Mouse (Mus musculus): ENCODE results near the gene Ren1. TPM values are rescaled to one million over a fixed set of nuclear protein-coding genes. Genes with fewer than 3 reads are reported as not detected.

The Ren1 gene
- total and polyA plus RNA-seq, 3 experiments: not detected

DNA sequence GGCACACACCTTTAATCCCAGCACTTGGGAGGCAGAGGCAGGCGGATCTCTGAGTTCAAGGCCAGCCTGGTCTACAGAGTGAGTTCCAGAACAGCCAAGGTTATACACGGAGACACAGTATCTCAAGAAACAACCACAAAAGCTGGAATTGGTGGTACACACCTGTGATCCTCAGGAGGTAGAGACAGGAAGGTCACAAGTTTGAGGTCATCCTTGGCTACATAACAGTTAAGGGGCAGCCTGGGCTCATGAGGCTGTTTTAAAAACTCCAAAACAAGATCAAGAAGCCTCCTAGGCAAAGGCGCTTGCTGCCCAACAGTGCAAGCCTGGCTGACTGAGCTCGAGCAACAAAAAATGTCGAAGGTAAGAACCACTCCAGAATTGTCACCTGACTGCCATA, 46.4 kb downstream of the Ren1 start:
- Histone ChIP-seq H3K27me3 (ENCODE audit: insufficient read depth, low read length) (peaks cover 14% of the 10 kb centered on the region), H3K36me3 (replicated peaks) (no peaks in the 10 kb centered on the region), H3K4me1 (ENCODE audit: insufficient read depth, low read depth, low read length) (0 out of 2 replicates have a peak, but pooled peaks cover 4% of the 10 kb centered on the region), H3K9me3 (replicated peaks) (no peaks in the 10 kb centered on the region), H3K4me3 (ENCODE audit: low read depth, low read length) (no peak overlapping the region)
- no peak for TF ChIP-seq POLR2AphosphoS5 (IDR thresholded peaks at IDR 0.05; ENCODE audit: insufficient replicate concordance, low read depth, low read length)
- TF ChIP-seq CTCF (IDR thresholded peaks at IDR 0.05; ENCODE audit: low read depth, low read length): no peak
- no peak for TF ChIP-seq GATA2 (IDR thresholded peaks at IDR 0.05; ENCODE audit: borderline replicate concordance, low read depth, low read length)
- TF ChIP-seq TAL1 (conservative IDR thresholded peaks at IDR 0.05; ENCODE audit: low read depth, low read length): no peak
- no peak for TF ChIP-seq GATA1 (IDR thresholded peaks at IDR 0.05; ENCODE audit: borderline replicate concordance, low read length)
- no peak for DNase-seq (ENCODE audit: low spot score)
- ATAC-seq (ENCODE audit: extremely low read depth, insufficient number of reproducible peaks, low FRiP score, poor library complexity, severe bottlenecking): no peak

GRCm38 (mm10) chr1:133397094-133397482, 46.8 kb downstream of the Ren1 start:
- H3K9me3 ChIP-seq (replicated peaks): no peaks in the 10 kb centered on the region

DNA sequence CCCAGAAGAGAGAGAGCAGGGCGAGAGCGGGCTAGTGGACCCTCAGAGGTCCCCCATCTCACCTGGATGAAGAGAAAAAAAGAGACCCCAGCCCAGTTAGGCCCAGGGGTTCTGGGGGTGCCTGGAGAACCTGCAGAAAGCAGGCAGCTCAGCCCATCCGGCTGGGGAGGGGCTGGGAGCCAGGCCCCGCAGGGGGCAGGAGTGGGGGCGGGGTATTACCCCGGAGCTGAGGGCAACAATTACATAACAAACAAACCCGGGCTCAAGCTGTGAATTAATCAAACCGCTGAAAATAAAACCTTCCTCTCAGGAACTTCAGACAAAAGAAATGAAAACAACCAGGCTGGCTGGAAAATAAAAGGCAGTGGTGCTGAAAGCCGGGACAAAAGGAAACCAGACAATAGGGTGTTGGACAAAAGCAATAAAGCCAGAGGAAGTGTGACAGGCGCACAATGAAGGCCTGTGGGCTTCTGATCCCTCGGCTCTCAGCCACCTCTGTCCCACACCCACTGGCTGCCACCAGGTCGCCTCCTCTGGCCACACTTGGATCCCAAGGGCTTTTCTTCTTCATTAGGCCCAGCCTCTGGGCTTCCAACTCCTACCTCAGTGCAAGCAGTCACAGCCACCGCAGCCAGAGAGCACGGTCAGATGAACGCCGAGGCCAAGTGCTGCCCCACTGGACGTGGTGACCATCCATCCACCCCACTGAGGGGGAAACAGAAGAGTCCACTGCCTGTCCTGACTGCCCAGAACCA, 47.4 kb downstream of the Ren1 start:
- peaks cover 14% of the 10 kb centered on the region for H3K27me3 ChIP-seq (ENCODE audit: insufficient read depth, low read length)
- no peaks in the 10 kb centered on the region for H3K9me3 ChIP-seq (replicated peaks)
- no peaks in the 10 kb centered on the region for H3K36me3 ChIP-seq (replicated peaks)
- no peak overlapping the region for H3K4me3 ChIP-seq (ENCODE audit: low read depth, low read length)
- H3K4me1 ChIP-seq (ENCODE audit: insufficient read depth, low read depth, low read length): 0 out of 2 replicates have a peak, but pooled peaks cover 4% of the 10 kb centered on the region
- no peak for DNase-seq (ENCODE audit: low spot score)
- ATAC-seq (ENCODE audit: extremely low read depth, insufficient number of reproducible peaks, low FRiP score, poor library complexity, severe bottlenecking): no peak
- TF ChIP-seq POLR2AphosphoS5 (IDR thresholded peaks at IDR 0.05; ENCODE audit: insufficient replicate concordance, low read depth, low read length) (no peak), CTCF (IDR thresholded peaks at IDR 0.05; ENCODE audit: low read depth, low read length) (no peak), TAL1 (conservative IDR thresholded peaks at IDR 0.05; ENCODE audit: low read depth, low read length) (no peak), GATA2 (IDR thresholded peaks at IDR 0.05; ENCODE audit: borderline replicate concordance, low read depth, low read length) (no peak), GATA1 (IDR thresholded peaks at IDR 0.05; ENCODE audit: borderline replicate concordance, low read length) (no peak)

More at GRCm38 (mm10) chr1:133397094-133397482, 46.8 kb downstream of the Ren1 start:
- DNase-seq (ENCODE audit: low spot score) (no peak), ATAC-seq (ENCODE audit: extremely low read depth, insufficient number of reproducible peaks, low FRiP score, poor library complexity, severe bottlenecking) (no peak)
- H3K27me3 ChIP-seq (ENCODE audit: insufficient read depth, low read length): peaks cover 14% of the 10 kb centered on the region
- H3K4me1 ChIP-seq (ENCODE audit: insufficient read depth, low read depth, low read length): 0 out of 2 replicates have a peak, but pooled peaks cover 4% of the 10 kb centered on the region
- no peak overlapping the region for H3K4me3 ChIP-seq (ENCODE audit: low read depth, low read length)
- TF ChIP-seq TAL1 (conservative IDR thresholded peaks at IDR 0.05; ENCODE audit: low read depth, low read length) (no peak), GATA1 (IDR thresholded peaks at IDR 0.05; ENCODE audit: borderline replicate concordance, low read length) (no peak), GATA2 (IDR thresholded peaks at IDR 0.05; ENCODE audit: borderline replicate concordance, low read depth, low read length) (no peak), CTCF (IDR thresholded peaks at IDR 0.05; ENCODE audit: low read depth, low read length) (no peak), POLR2AphosphoS5 (IDR thresholded peaks at IDR 0.05; ENCODE audit: insufficient replicate concordance, low read depth, low read length) (no peak)
- H3K36me3 ChIP-seq (replicated peaks): no peaks in the 10 kb centered on the region

DNA sequence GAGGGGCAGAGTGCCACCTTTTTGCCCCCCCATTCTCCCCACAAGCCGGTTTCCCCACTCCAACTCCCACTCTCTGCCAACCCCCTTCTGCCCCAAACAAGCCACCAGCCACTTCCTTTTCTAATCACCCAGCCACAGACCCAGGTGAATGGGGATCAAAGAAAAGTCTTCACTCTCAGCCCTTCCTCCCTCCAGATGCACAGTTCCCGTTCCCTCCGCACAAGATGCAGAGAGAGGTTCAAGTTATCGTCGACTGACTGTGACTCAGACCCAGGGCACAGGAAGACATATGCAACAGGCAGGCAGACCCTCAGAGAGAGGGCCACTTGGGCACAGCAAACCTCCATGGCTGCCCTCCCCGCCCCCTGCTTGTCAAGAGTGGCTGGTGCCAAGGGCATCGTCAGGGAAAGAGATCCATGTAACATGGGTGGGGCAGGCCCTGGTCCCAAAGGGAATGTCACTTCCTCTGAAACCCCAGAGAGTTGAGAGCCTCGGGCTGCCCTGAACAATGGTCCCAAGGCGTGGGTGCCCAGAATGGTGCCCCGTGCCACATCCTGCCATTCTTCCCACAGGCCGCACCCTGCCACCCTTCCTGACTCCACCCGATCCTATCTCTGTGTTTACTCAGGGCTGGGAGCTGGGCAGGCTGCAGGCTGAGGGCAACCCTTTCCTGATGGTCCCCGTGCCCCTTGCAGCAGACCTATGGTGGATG, 49.9 kb downstream of the Ren1 start:
- Histone ChIP-seq H3K9me3 (replicated peaks) (no peaks in the 10 kb centered on the region), H3K4me1 (ENCODE audit: insufficient read depth, low read depth, low read length) (0 out of 2 replicates have a peak, but pooled peaks cover 4% of the 10 kb centered on the region), H3K27me3 (ENCODE audit: insufficient read depth, low read length) (peaks cover 15% of the 10 kb centered on the region), H3K4me3 (ENCODE audit: low read depth, low read length) (no peak overlapping the region), H3K36me3 (replicated peaks) (no peaks in the 10 kb centered on the region)
- TF ChIP-seq POLR2AphosphoS5 (IDR thresholded peaks at IDR 0.05; ENCODE audit: insufficient replicate concordance, low read depth, low read length) (no peak), TAL1 (conservative IDR thresholded peaks at IDR 0.05; ENCODE audit: low read depth, low read length) (no peak), CTCF (IDR thresholded peaks at IDR 0.05; ENCODE audit: low read depth, low read length) (no peak), GATA1 (IDR thresholded peaks at IDR 0.05; ENCODE audit: borderline replicate concordance, low read length) (no peak), GATA2 (IDR thresholded peaks at IDR 0.05; ENCODE audit: borderline replicate concordance, low read depth, low read length) (no peak)
- ATAC-seq (ENCODE audit: extremely low read depth, insufficient number of reproducible peaks, low FRiP score, poor library complexity, severe bottlenecking) (no peak), DNase-seq (ENCODE audit: low spot score) (no peak)

DNA sequence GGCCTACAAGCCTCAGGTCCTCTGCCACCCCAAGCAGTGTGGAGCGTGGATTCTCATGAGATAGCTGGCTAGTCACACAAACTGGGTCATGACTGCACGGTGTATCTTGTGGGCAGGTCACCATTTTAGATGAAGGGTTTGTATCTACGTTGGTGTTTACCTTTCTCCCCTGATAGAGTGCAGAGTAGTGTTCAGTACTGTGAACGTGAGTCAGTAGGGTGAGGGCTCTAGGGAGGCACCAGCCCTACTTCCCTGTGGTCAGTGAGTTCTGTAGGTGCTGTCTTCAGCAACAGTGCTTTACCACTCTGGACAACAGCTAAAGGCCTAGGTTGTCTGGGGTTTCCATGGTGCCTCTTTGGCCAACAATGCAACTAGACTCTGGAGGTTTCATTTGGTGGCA, 53.7 kb downstream of the Ren1 start:
- H3K4me3 ChIP-seq (ENCODE audit: low read depth, low read length): no peak overlapping the region
- H3K27me3 ChIP-seq (ENCODE audit: insufficient read depth, low read length): peaks cover 4% of the 10 kb centered on the region; the same call in 1 of the 2 replicates
- no peaks in the 10 kb centered on the region for H3K36me3 ChIP-seq (replicated peaks)
- DNase-seq (ENCODE audit: low spot score) (no peak), ATAC-seq (ENCODE audit: extremely low read depth, insufficient number of reproducible peaks, low FRiP score, poor library complexity, severe bottlenecking) (no peak)
- H3K9me3 ChIP-seq (replicated peaks): no peaks in the 10 kb centered on the region
- H3K4me1 ChIP-seq (ENCODE audit: insufficient read depth, low read depth, low read length): no peaks in the 10 kb centered on the region
- TF ChIP-seq CTCF (IDR thresholded peaks at IDR 0.05; ENCODE audit: low read depth, low read length): no peak
- no peak for TF ChIP-seq GATA1 (IDR thresholded peaks at IDR 0.05; ENCODE audit: borderline replicate concordance, low read length)
- no peak for TF ChIP-seq POLR2AphosphoS5 (IDR thresholded peaks at IDR 0.05; ENCODE audit: insufficient replicate concordance, low read depth, low read length)
- no peak for TF ChIP-seq TAL1 (conservative IDR thresholded peaks at IDR 0.05; ENCODE audit: low read depth, low read length)
- TF ChIP-seq GATA2 (IDR thresholded peaks at IDR 0.05; ENCODE audit: borderline replicate concordance, low read depth, low read length): no peak

DNA sequence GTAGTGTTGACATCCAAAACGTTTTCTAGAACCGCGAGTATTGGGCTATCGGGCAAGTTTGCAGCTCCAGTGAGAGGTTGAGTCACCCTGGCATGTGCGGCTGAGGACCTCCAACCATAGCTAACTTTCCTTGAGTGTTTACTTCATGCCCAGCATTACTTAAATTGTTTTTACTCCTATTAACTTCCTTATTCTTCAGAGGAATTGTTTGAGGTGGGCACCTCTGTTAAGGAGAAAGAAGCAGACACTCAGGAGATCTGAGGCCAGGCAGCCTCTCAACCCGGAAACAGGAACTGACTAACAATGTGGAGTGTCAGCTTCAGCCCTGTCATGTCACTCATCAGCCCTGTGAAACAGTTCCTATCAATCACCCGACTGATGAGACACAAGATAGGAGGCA, 56.3 kb downstream of the Ren1 start:
- Histone ChIP-seq H3K9me3 (replicated peaks) (no peaks in the 10 kb centered on the region), H3K4me1 (ENCODE audit: insufficient read depth, low read depth, low read length) (no peaks in the 10 kb centered on the region), H3K4me3 (ENCODE audit: low read depth, low read length) (no peak overlapping the region), H3K36me3 (replicated peaks) (no peaks in the 10 kb centered on the region), H3K27me3 (ENCODE audit: insufficient read depth, low read length) (peaks cover 4% of the 10 kb centered on the region; the same call in 1 of the 2 replicates)
- TF ChIP-seq POLR2AphosphoS5 (IDR thresholded peaks at IDR 0.05; ENCODE audit: insufficient replicate concordance, low read depth, low read length) (no peak), GATA1 (IDR thresholded peaks at IDR 0.05; ENCODE audit: borderline replicate concordance, low read length) (no peak), TAL1 (conservative IDR thresholded peaks at IDR 0.05; ENCODE audit: low read depth, low read length) (no peak), CTCF (IDR thresholded peaks at IDR 0.05; ENCODE audit: low read depth, low read length) (no peak), GATA2 (IDR thresholded peaks at IDR 0.05; ENCODE audit: borderline replicate concordance, low read depth, low read length) (no peak)
- ATAC-seq (ENCODE audit: extremely low read depth, insufficient number of reproducible peaks, low FRiP score, poor library complexity, severe bottlenecking): no peak
- DNase-seq (ENCODE audit: low spot score): no peak
